Mouse (Mus musculus) megakaryocyte, embryonic 14.5 days (primary cell): Measurements from ENCODE around the gene Tnk2.

Source experiments
- FLI1 ChIP-seq: IDR thresholded peaks from 2 replicates; pipeline ENCODE4 v1.6.1; 2012; ENCODE audit warnings: low read length, inconsistent platforms, mixed read lengths
- GATA1 ChIP-seq: IDR thresholded peaks from 3 replicates; pipeline ENCODE4 v1.6.1; 2012; ENCODE audit warnings: mixed read lengths, low read length, inconsistent platforms, borderline replicate concordance

DNA sequence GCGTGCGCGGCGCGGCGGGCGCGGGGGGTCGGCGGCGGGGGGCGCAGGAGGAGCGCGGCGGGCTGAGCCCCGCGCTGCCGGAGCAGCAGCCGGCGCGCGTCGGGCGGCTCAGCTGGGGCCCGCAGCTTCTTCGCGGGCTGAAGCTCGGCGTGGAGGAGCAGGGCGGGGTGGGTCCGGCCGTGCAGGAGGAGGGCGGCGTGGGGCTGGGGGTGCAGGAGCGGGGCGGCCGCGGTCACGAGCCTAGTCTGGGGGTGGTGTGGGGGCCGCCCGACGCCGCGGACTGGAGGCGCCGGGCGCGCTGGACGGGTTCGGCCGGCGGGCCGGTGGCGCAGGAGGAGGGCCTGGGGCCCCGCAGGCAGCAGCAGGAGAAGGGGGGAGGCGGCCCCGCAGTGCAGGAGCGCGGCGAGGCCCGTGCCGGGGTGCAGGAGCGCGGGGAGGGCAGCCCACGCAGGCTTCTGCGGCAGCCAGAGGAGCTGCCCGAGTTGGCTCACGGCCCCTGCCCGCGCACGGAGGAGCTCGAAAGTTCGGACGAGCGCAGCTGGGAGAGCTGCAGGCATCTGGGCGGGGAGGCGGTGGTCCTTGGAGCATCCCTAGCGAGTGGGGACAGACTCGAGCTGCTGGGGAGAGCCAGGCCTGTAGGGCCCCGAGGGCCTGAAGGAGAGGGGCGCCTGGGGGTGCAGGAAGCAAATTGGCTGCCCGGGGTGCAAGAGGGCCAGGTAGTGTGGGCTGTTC, 561 bp downstream of the Tnk2 start:
- TF ChIP-seq GATA1 (no peak), FLI1 (no peak)
